Mouse (Mus musculus) thymus, postnatal 36 days (tissue): ENCODE measurements around the gene Usp13.

Experiments
- DNase-seq, 2 experiments: peaks; one replicate each; pipeline ENCODE4 v3.0.0; 2022; ENCODE audit warnings: mixed read lengths in 2 of 2

Usp13 gene

GRCm38 (mm10) chr3:32939802-32940501 is 122.6 kb downstream of the Usp13 start:
- no peak for DNase-seq

- DNase-seq, result no peak
Measured at GRCm38 (mm10) chr3:32947486-32947885, 130.1 kb downstream of the Usp13 start.

GRCm38 (mm10) chr3:32951382-32951781 is 134.0 kb downstream of the Usp13 start:
- no peak for DNase-seq

GRCm38 (mm10) chr3:32961494-32961893 is 144.1 kb downstream of the Usp13 start:
- no peak for DNase-seq

- no peak for DNase-seq
Measured at GRCm38 (mm10) chr3:32965528-32965927, 148.2 kb downstream of the Usp13 start.

- no peak for DNase-seq
Measured at GRCm38 (mm10) chr3:32968671-32969425, 151.5 kb downstream of the Usp13 start.

- DNase-seq, result no peak
Measured at GRCm38 (mm10) chr3:32970257-32970656, 152.9 kb downstream of the Usp13 start.

GRCm38 (mm10) chr3:32979238-32979637 is 161.9 kb downstream of the Usp13 start:
- no peak for DNase-seq

GRCm38 (mm10) chr3:32979981-32980380 is 162.6 kb downstream of the Usp13 start:
- no peak for DNase-seq

GRCm38 (mm10) chr3:32985141-32985540 is 167.8 kb downstream of the Usp13 start:
- DNase-seq, result no peak
